Mouse (Mus musculus): ENCODE measurements around the gene Dnm2.

- no peak for TF ChIP-seq CTCF (IDR thresholded peaks at IDR 0.05; ENCODE audit: low read depth, low read length)
- no peak for TF ChIP-seq POLR2A (IDR thresholded peaks at IDR 0.05; ENCODE audit: borderline replicate concordance, low read depth, low read length)
Observed at GRCm38 (mm10) chr9:21437577-21437976, 12.9 kb downstream of the Dnm2 start.
